Mouse (Mus musculus): ENCODE measurements around the gene Ak9.

The Ak9 gene

DNA sequence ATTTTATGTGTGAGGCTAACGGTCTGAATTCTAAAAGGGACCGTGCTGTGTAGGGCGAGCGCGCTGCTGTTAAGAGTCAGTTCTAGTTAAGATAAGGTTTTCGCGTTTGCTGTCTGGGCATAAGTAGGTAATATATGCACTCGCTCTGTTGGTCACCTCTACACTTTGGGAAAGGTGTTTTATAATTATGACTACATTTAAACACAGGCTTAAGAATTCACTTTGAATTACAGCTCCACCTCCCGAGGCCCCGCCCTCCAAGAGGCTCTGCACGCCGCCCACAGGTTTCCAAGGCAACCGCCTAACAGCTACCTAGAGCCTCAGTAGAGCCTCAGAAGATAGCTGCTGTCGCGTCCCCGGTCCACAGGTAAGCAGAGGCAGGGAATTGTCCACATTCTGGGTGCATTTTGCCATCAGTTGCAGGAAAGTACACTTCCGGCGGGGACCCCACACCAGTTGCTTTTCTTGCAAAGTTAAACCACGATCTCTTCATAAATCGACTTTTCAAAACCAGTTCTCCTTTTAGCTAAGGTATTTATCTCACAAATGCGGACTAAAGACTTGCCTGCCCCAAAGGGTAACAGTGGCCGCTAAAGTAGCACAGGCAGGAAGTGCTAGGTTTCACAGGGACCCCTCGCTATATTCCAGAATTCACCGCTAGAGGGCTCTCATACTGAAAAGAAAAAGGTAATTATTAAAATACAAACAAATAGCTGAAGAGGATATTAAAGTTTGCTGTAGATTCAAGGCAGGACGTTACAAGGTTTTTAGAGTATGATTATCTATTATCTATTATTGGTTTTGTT lies at the start of gene Ak9:
TSS of gene Ak9 (plus strand) at position 342 of the 806 bp plus-strand sequence.
- DNase-seq (ENCODE audit: low read depth, low spot score), result peak; percentile 97

DNA sequence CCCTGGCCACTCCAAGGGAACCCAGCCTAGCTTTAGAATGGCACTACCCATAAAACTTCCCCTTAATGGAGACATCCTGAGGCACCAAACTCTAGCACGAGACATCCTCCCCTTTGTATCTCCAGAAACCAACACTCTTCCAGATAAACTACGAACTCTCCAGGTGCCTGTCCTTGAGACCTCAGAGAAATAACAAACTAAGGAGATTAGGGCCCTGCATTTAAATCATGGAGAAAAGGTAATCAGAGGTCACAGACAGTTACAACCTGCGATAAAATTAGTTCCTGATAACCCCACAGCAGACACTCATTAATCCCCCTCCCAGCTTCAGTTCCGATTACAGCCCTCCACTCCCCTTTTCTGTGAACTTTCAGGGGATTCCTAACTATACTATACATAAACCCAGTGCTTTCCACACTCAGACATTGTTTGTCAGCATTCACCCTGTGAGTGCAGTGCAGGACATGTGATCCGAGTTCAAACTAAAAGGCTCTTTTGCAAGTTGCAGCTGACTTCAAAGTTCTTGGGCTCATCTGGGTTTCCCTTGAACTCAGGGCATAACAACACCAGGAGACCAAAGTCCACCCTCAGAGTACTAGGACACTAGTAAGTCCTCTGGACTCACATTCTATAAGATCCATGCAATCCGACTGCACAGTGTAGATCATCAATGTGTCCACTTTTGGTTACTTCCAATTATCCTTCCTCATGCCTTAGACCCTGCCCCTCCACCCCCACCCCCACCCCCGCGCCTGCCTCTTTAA lies 43.4 kb upstream of the Ak9 start:
- DNase-seq (ENCODE audit: low read depth, low spot score), result no peak

DNA sequence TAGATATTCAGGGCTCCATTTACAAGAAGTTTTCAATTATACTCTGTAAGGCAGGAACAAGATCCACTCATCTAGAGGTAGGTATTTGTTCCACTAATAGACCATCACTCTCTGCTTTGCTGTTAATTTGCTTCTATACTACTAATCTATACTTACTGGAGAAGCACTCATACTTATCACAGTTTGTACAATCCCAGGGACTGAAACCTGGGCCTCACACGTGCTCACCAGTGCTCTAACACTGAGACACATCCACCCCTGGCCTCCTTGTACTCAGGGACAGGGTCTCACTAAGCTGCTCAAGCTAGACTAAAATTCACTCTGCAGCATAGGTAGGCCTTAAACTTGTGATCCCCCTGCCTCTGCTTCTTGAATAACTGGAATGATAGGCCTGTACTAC lies 42.6 kb upstream of the Ak9 start:
- DNase-seq (ENCODE audit: low read depth, low spot score), result no peak

DNA sequence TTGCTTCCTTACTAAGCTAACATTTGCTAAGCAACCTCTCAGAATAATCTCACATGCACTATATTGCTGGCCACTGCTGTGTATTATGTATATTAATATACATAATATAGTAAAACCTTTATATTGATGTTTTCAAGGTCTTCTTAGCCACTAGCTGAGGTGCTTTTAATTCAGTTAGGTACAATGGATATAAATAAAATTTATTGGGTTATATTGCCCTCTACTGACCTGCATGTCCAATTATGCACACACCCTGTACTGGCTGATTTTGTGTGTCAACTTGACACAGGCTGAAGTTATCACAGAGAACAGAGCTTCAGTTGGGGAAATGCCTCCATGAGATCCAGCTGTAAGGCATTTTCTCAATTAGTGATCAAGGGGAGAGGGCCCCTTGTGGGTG lies 41.9 kb upstream of the Ak9 start:
- DNase-seq (ENCODE audit: low read depth, low spot score), result no peak

DNA sequence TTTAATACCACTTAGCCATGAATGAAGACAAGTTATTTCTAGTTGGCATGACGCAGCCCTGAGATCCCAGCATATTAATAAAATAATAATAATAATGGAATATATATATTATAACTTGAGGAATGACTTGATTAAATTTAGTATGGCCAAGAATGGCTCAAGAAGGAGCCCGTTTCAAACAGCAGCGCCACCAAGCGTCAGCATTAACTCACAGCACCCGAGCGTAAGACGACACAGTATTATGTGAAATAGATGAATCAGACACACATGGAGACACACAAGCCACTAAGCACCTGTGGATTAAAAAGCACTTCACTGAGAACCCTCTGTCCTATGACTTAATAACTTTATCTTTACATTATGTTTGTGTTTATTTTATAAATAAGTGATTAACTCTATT lies 31.9 kb upstream of the Ak9 start:
- no peak for DNase-seq (ENCODE audit: low read depth, low spot score)

DNA sequence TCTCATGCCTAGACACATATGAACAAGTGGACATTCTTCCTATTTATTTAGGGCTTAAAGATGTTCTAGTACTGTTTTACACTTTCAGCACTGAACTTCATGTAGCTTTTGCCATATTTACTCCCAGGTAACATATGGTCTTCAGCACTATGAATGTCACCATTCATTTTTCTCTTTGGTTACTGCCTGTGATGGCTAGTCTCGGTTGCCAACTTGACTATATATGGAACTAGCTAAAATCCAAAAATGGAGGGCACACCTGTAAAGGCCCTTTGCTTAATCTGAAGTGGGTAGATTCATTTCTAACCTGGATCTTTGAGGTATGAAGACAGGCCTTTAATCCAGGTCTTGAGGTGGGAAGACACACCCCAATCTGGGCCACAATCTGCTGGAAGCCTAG lies 28.9 kb upstream of the Ak9 start:
- DNase-seq (ENCODE audit: low read depth, low spot score), result no peak

DNA sequence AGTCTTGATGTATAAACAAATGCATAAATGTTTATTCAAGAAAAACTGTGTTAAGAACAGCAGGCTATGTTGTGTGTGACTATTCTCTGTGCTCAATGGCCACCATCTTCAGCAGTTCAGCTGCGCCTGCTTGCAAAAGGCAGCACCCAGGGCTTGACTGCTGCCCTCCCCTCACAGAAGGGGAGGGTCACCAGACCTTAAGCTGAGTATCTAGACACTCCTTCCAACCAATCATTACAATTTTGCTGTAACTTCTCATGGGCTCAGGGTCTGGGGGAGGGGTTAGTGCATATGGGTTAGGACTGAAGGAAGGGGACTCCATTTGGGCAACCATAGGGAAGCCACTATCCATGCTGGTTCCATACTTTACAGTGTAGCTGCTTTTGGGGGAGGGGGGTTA lies 25.0 kb upstream of the Ak9 start:
- no peak for DNase-seq (ENCODE audit: low read depth, low spot score)

DNA sequence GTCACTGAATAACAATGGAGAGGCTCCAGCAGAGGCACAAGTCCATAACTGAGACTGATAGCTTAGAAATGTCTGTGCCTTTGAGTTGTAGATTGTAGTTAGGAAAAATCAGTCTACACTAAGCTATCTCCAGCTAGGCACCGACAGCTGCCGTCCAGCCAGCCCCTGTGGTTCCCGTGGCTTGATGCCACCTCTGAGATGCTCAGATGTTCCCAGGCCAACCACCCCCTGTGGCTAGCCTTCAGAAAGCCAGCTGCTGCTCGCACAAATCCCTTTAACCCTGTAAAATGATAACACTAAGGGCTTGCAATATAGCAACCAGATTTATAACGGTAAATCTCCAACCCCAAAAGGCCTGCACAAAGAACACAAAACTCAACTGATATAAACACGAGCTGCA lies 23.6 kb upstream of the Ak9 start:
- DNase-seq (ENCODE audit: low read depth, low spot score), result no peak

DNA sequence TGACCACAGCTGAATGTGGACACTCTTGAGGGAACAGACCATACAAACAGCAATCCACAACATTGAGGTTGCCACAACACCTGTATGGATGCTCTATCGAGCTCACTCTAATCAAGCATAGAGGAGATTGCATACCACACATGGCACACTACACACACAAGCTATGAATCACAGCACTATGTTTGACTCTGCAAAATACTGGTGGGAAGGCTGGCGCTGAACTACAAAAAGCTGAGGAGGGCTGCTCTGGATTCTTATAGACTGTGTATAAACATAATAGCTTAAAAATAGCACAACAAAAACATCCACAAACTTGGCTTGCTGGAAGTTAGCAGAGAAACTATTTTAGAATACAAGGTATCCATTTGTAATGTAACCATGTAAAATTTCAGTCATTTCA lies 23.0 kb upstream of the Ak9 start:
- no peak for DNase-seq (ENCODE audit: low read depth, low spot score)

DNA sequence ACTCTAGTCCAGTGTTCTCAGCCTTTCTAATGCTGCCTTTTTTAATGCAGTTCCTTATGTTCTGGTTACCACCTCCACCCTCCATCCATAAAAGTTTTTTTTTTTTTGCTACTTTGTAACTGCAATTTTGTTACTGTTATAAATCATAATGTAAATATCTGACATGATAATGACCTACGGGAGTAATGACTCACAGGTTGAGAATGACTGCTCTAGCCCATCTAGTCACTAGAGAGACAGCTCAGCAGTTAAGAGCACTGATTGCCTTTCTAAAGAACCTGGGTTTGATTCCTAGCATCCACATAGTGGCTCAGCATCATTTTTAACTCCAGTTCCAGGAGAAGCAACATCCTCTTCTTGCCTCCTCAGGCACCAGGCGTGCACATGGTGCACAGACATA lies 21.7 kb upstream of the Ak9 start:
- DNase-seq (ENCODE audit: low read depth, low spot score), result no peak

DNA sequence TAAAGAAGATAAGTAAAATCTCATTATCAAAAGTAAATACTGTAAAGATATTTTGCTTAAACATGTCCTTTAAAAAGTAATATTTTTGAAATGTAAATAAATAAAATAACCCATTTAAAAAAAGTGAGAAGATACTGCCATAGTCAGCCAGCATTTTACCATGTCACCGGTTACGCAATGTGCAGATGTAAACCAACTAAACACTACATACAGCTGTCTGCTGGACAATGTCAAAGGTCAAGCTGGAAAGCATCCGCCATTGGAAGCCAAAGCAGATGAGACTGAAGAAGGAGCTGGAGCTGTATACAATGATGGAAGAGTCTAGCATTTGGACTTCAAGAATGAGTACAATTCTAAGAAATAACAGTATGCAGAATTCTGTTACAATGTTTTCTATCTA lies 16.2 kb upstream of the Ak9 start:
- no peak for DNase-seq (ENCODE audit: low read depth, low spot score)

DNA sequence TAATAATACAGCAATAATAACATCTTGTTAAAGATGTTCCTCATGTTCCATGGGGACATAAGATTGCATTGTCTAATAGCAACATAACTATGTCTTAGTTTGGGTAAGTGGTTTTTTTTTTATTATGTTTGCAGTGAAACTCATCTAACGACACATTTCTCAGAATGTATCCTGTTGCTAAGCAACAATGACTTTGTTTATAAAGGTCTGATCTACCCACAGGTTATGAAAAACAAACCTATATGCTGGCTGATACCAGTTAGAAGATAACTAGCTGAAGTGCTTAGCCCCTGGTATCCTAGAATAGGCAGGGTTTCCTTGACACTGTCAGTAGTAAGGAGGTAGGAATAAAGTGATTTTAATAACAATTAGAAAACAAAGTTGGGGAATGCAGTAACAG lies 15.7 kb upstream of the Ak9 start:
- DNase-seq (ENCODE audit: low read depth, low spot score), result peak; percentile 61

DNA sequence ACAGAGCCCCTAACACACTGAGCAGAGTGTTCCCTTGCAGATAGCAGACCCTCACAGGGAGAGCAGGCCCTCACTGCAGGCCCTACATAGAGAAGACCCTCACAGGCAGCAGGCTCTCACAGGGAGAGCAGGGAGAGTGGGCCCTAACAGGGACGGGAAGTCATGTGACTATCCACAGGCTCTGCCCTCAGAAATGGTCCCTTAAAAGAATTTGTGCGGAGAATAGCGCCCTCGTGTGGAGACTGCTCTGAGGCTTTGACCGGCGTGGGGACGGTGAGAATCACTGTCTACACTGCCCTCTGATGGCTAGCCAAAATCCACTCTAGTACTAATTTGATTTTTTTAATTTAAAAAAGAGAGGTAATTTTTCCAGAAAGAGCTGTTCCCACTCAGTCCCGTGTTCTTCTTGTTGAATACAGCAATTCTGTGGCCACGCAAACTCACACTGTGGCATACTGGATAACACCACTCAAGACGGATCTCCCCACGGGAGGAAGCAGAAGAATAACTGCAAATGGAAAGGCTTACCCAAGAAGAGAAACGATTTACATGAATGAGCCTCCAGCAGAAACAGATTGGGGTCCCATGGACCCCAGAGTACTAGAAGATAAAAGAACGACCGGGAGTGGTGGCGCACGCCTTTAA lies 14.9 kb upstream of the Ak9 start:
- DNase-seq (ENCODE audit: low read depth, low spot score), result peak; percentile 90

DNA sequence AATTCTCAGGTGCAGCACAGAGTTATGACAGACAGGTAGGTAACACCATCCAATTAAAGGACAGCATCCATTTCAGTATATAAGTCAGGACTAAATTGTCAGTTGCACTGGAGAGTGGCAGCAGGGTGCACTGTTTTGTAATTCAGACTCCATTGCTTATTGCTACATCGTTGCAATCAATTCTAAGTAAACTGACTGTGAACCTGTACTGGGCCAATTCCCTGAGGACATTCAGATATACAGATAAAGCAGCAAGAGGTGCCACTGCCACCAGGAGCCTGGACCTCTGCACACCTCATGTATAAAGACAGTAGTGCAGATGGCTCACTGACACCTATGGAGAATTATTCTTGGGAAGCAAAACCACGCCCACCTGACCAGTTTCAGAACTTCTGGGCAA lies 12.8 kb upstream of the Ak9 start:
- no peak for DNase-seq (ENCODE audit: low read depth, low spot score)

DNA sequence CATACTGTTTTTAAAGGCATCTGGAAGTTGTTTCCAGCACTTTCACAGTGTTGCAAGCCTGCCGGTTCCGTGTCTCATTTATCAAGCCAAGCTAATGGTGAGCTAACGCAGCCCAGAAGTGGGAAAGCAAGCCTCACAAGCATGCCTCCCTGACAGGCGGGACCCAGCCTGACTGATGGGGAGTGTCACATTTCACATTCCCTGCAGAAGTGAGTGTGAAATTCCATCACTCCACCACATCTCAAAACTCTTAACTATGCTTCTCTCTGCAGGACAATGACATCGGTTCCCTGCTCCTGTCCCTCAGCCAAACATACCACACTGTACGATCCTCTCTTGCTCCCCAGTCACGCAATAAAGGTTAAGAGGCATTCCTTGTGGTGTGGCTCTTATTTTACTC lies 10.8 kb upstream of the Ak9 start:
- no peak for DNase-seq (ENCODE audit: low read depth, low spot score)

DNA sequence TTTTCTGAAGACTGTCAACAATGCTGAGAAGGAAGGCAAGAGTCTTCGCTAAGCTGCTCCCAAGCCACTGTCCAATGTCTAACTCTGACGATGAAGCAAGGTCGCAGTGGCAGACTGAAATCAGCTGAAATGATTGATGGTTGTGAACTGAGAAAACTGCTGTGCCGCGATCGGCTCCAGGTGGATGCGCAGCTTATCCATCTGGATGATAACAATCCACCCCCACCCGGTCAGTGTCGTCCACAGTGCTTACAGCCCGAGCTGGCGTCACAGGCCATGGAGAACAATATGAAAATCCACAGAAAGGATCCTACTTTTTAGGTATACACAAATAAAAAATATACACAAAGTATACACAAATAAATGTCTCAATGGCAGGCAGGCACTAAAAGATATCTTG lies 9.0 kb upstream of the Ak9 start:
- DNase-seq (ENCODE audit: low read depth, low spot score), result no peak

DNA sequence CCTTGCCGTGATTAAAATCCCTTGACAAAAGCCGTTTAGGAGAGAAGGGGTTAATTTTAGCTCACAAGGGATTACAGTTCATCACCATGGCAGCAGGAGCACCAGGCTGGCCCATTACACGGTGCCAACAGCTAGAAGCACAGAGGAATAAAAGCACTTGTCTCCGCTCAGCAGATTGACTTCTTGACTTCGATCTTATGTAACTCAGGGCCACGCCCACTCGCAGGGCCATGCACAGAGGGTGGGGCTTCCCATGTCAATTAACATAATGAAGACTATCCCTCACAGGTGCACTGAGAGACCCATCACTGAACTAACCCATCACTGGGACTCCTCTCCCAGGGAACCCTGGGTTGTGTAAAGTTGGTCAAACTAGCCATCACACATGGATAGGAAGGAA lies 8.6 kb upstream of the Ak9 start:
- peak; percentile 32 for DNase-seq (ENCODE audit: low read depth, low spot score)

DNA sequence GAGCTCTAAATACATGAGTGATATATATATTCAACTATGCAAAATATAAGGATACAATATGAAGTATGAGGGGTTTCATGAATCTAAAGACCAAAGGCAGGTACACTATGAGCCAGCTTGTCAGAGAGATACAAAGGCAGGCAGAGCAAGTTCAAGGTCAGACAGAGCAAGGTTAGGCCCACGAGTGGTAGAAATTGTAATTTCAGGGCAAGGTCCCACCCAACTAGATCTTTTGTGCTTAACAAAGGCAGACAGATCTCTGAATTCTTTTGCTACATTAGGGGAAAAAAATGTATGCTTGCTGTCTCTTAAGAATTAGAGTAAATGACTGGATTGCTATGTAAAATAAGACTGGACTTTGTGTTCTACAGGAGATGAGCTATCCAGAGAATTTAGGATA lies 3.6 kb upstream of the Ak9 start:
- DNase-seq (ENCODE audit: low read depth, low spot score), result no peak

DNA sequence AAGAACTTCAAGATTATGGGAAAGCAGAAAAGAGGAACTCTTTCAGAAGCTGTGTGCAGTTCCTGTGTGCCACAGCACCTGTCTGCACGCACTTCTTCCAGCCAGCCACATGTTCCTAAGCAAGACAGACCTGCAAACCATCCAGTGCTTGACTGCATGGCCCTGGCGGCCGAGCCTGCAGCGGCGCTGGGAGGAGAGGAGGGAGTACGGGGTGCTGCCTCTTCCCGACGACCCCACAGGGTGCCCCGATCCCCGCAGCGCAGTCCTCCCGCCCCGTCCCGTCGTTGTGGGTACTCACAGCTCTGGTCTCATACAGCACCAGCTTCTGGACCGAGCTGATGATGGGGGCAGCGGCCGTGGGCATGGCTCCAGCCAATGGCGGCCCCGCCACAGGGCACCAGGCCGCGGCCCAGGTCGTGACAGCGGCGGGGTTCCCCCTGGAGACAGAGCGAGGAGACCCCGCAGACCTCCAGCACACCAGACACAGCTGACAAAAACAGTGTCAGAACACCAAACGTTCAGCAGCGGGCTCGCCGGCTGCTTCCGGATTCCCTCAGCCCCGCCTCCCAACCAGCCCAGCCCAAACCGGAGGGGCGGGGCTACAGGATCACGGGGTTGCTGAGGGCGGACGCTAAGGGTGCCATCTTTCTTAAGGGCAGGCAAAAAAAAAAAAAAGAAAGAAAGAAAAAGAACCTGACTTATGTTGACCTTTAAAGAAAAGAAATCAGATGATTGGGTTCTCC lies 920 bp upstream of the Ak9 start, which contains the start of gene Fig4:
TSS of gene Fig4 (minus strand) at position 572 of the 743 bp plus-strand sequence.
- peak; percentile 96 for DNase-seq (ENCODE audit: low read depth, low spot score)

DNA sequence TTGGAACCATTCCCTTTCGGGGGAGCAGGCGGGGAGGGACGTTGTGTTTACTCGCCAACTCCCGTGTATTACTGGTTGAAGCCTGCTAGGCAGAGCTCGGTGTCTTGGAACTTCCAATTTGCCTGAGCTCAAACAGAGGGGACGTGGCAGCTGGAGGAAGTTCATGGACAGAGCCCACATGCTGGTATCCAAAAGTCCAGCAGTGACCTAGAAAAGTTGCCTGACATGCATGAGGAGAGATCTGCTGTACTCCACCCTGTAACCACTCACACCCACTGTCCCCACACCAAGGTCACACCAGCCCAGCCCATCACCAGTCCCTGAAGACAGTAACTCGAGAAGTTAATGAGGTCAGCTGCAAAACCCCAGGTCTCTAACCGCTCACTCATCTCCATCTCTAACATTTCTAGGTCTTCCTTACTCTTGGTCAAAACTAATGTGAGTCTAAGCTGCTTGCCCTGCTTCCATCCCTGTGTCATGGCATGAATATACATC lies 1.2 kb downstream of the Ak9 start:
- DNase-seq (ENCODE audit: low read depth, low spot score), result no peak

DNA sequence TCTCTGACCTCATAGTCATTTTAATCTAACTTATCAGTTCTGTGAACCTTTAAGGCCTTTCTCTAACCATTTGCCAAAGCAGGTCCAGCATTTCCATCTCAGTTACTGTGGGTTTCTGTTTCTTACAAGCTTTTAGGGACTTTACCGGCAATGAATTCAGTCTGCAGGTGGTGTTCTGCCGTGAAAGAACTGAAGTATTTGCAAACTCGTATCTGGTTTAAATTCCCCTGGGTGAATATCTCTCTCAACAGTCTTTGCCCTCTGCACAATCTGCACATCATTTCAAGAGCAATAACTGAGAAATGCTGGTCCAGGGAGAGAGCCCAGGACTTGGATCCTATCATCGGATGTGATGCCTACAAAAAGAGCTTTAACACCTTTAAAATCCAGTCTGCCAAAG lies 4.4 kb downstream of the Ak9 start:
- no peak for DNase-seq (ENCODE audit: low read depth, low spot score)

DNA sequence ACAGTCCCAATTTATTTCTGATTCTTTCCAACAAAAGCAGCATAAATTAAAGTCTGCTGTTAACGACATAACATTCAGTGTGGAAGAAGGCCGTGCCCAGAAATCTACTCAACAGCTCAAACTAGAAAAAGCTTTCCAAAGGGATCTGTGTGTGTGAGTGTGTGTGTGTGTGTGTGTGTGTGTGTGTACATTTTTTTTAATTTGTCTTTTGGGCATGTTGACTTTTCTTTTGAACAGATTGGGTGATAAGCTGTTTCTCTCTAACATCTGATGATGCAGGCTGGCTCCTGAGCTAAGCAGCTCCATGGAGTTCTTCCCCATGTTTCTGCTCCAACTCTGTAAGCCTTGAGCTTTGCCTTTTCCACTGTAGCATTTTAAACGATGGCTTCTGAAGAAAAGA lies 12.1 kb downstream of the Ak9 start:
- DNase-seq (ENCODE audit: low read depth, low spot score), result no peak
